Mouse (Mus musculus) testis, adult 2 months (tissue): ENCODE measurements at regions not wholly inside any gene's neighbourhood (a gene's known extent, or its start where the extent isn't known, plus 50 kb on each side); places are given as distances from the start of the nearest gene placed in this dataset.

Source experiments
- CTCF ChIP-seq: fragments of 200-500 bp; IDR thresholded peaks from 2 replicates; pipeline ENCODE4 v1.5.1; 2012; ENCODE audit warnings: low read depth, mild to moderate bottlenecking, inconsistent platforms, low read length, moderate library complexity; ENCODE audit not compliant: control insufficient read depth, insufficient read depth, insufficient replicate concordance
- POLR2A ChIP-seq: fragments of 200-500 bp; IDR thresholded peaks from 2 replicates; pipeline ENCODE4 v1.6.1; 2012; ENCODE audit warnings: low read depth, mild to moderate bottlenecking, inconsistent platforms, low read length, moderate library complexity; ENCODE audit not compliant: control insufficient read depth

DNA sequence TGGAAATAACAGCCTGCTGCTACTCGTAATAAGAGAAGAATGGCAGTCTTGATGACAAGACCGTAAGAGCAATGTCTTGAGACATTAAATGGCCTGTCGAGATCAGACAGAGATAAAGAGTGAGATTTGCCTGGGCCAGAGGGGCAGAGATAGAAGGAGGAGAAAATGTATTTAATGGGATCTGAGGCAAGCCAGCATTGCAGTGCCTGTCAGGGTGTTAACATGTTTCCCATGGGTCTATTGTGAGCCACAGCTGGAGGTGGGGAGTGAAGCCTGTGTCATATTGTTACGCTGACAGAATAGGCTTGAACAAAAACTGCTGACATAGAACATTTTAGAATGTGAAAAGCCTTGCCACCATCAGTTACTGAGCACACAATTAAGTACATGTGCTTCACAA is 1523.3 kb upstream of the Cdh8 start:
- TF ChIP-seq CTCF (no peak), POLR2A (no peak)
